Mouse (Mus musculus) erythroblast, embryonic 14.5 days (primary cell): ENCODE measurements around the gene Maoa. TPM values are rescaled to one million over a fixed set of nuclear protein-coding genes. Genes with fewer than 3 reads are reported as not detected.
A peak's percentile ranks its signal among the peaks of the same experiment; 100 is the strongest.

Source experiments
- H3K27me3 ChIP-seq: 2 replicates; pipeline ENCODE4 v1.6.1; 2012; ENCODE audit warnings: inconsistent platforms; ENCODE audit not compliant: control insufficient read depth
- H3K36me3 ChIP-seq: 2 replicates; pipeline ENCODE4 v1.6.1; 2012; ENCODE audit warnings: mild to moderate bottlenecking, inconsistent platforms; ENCODE audit not compliant: control insufficient read depth
- H3K4me1 ChIP-seq: 2 replicates; pipeline ENCODE4 v1.6.1; 2012; ENCODE audit warnings: inconsistent platforms; ENCODE audit not compliant: control insufficient read depth
- H3K4me3 ChIP-seq: replicated peaks from 2 replicates; pipeline ENCODE3; 2012; ENCODE audit warnings: moderate library complexity, mild to moderate bottlenecking, inconsistent platforms
- H3K9me3 ChIP-seq: 2 replicates; pipeline ENCODE4 v1.6.1; 2012; ENCODE audit warnings: low read length, inconsistent platforms, mixed read lengths; ENCODE audit not compliant: control insufficient read depth
- GATA1 ChIP-seq: IDR thresholded peaks from 2 replicates; pipeline ENCODE4 v1.6.1; 2012; ENCODE audit warnings: low read length, inconsistent platforms, mixed read lengths
- TAL1 ChIP-seq: IDR thresholded peaks from 3 replicates; pipeline ENCODE4 v1.6.1; 2012; ENCODE audit warnings: low read length, inconsistent platforms, mixed read lengths
- polyA plus RNA-seq: library from polyadenylated mRNA; stranded (reverse); fragments of >175 nt; gene quantifications from 2 replicates; pipeline ENCODE4 v1.2.3, GENCODE M21; 2012

Gene Maoa
- polyA plus RNA-seq = 0.03 TPM in 1 of 2 replicates, not detected in the other

- Histone ChIP-seq H3K4me1 (peaks cover 17% of the 10 kb centered on the region), H3K9me3 (no peaks in the 10 kb centered on the region; the same call in 1 of the 2 replicates), H3K27me3 (no peaks in the 10 kb centered on the region), H3K36me3 (no peaks in the 10 kb centered on the region), H3K4me3 (peak within 1 kb of the TSS; percentile 66)
- TF ChIP-seq TAL1 (no peak), GATA1 (peak; percentile 39; the same call in 1 of the 2 replicates)
Measured at GRCm38 (mm10) chrX:16619034-16619929, at the start of gene Maoa. Gene Maoa (plus strand): TSS chrX:16619698.

- Histone ChIP-seq H3K9me3 (no peaks in the 10 kb centered on the region; the same call in 1 of the 2 replicates), H3K36me3 (no peaks in the 10 kb centered on the region), H3K4me1 (peaks cover 17% of the 10 kb centered on the region), H3K27me3 (no peaks in the 10 kb centered on the region), H3K4me3 (peak overlapping the region; percentile 66)
- TF ChIP-seq TAL1 (no peak), GATA1 (no peak)
Measured at GRCm38 (mm10) chrX:16618225-16619033, 1.1 kb upstream of the Maoa start.

- Histone ChIP-seq H3K27me3 (no peaks in the 10 kb centered on the region), H3K4me1 (no peaks in the 10 kb centered on the region), H3K36me3 (no peaks in the 10 kb centered on the region), H3K9me3 (no peaks in the 10 kb centered on the region), H3K4me3 (no peak overlapping the region)
- TF ChIP-seq TAL1 = no peak
Measured at GRCm38 (mm10) chrX:16656511-16656910, 37.0 kb downstream of the Maoa start.

GRCm38 (mm10) chrX:16706094-16706493 lies 86.6 kb downstream of the Maoa start:
- H3K4me3 ChIP-seq = no peak overlapping the region
- H3K9me3 ChIP-seq = no peaks in the 10 kb centered on the region
- no peak for TF ChIP-seq TAL1
- TF ChIP-seq GATA1 = no peak
- no peaks in the 10 kb centered on the region for H3K27me3 ChIP-seq
- no peaks in the 10 kb centered on the region for H3K4me1 ChIP-seq
- no peaks in the 10 kb centered on the region for H3K36me3 ChIP-seq

- H3K4me3 ChIP-seq = no peak overlapping the region
- H3K27me3 ChIP-seq = no peaks in the 10 kb centered on the region
- no peaks in the 10 kb centered on the region for H3K9me3 ChIP-seq
- no peaks in the 10 kb centered on the region for H3K4me1 ChIP-seq
- TF ChIP-seq GATA1 (no peak), TAL1 (no peak)
- no peaks in the 10 kb centered on the region for H3K36me3 ChIP-seq
Measured at GRCm38 (mm10) chrX:16714033-16714432, 94.5 kb downstream of the Maoa start.

Other genes with a start within 250 kb of the Maoa start
- not detected in 2 replicates for gene Cypt1, start 96.8 kb upstream of the Maoa start, polyA plus RNA-seq
- gene Maob, start 197.7 kb downstream of the Maoa start, polyA plus RNA-seq = 0.02 TPM in 2 replicates